ENCODE assay signal across 8 mouse cellular contexts in the genomic region with DNA sequence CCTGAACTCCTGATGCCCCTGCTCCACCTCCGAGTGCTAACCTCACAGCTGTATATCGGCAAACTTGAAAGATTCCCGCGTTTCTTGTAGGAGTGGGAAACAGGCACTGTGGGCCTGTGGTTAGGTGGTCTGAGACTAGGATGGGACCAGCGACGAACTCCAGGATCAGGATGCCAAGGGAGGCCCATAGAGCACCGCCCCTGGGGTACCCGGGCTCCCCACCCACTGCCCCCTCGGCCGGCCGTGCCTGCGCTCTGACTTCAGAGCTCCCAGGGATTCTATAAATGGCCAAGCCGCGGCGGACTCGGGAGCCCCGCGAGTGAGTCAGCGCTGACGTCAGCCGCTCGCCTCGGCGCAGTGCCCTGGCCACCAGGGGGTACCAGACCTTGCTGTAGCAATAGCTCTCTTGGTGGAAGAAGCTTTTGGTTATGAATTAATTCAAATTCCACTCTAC. TPM values are rescaled to one million over a fixed set of nuclear protein-coding genes. Genes with fewer than 3 reads are reported as not detected.
A peak's percentile ranks its signal among the peaks of the same experiment; 100 is the strongest.
DNase-seq lines count a peak whose midpoint lies in the region; ATAC-seq and TF ChIP-seq lines count a peak whose summit lies in the region.

No protein-coding gene starts in this region.

- DNase-seq in ES-CJ7 (ENCODE audit: low read depth, low spot score), result peak; percentile 66
- DNase-seq in cerebellum, adult 11 months, result peak; percentile 77
- peak; percentile 91 to 93 for DNase-seq in heart, postnatal 10 days
- DNase-seq in kidney, postnatal 4 days, result peak; percentile 88 to 90
- DNase-seq in lung, embryonic 14.5 days, result peak; percentile 93
- peak; percentile 56 to 63 for DNase-seq in thymus, adult 18-20 months

- H3K9me3 ChIP-seq in forebrain, embryonic 13.5 days (replicated peaks), result no peaks in the 10 kb centered on the region
- no peaks in the 10 kb centered on the region for H3K9me3 ChIP-seq in lung, embryonic 14.5 days (ENCODE audit: low read depth, low read length)

- H3K36me3 ChIP-seq in forebrain, embryonic 13.5 days (ENCODE audit: poor library complexity, severe bottlenecking), result no peaks in the 10 kb centered on the region
- no peaks in the 10 kb centered on the region for H3K36me3 ChIP-seq in lung, embryonic 14.5 days (ENCODE audit: insufficient read depth)

- ATAC-seq in forebrain, embryonic 13.5 days, result peak; percentile 51
- ATAC-seq in lung, embryonic 14.5 days (ENCODE audit: insufficient read depth), result peak; percentile 68
- ATAC-seq in neutrophil, adult 5-6 weeks (ENCODE audit: extremely low read depth, insufficient number of reproducible peaks, low FRiP score, poor library complexity, severe bottlenecking), result peak; percentile 84

- H3K27me3 ChIP-seq in forebrain, embryonic 13.5 days, result peaks cover 36% of the 10 kb centered on the region
- peaks cover 17% of the 10 kb centered on the region for H3K27me3 ChIP-seq in lung, embryonic 14.5 days (ENCODE audit: insufficient read depth, low read length)

- H3K4me2 ChIP-seq in forebrain, embryonic 13.5 days, result peak overlapping the region; percentile 68
- peak overlapping the region; percentile 76 for H3K4me2 ChIP-seq in lung, embryonic 14.5 days

- H3K27ac ChIP-seq in forebrain, embryonic 13.5 days, result no peak overlapping the region
- no peak overlapping the region; the same call in 1 of the 2 replicates for H3K27ac ChIP-seq in lung, embryonic 14.5 days (ENCODE audit: low read depth)

- peaks cover 6% of the 10 kb centered on the region; the same call in 1 of the 2 replicates for H3K4me1 ChIP-seq in forebrain, embryonic 13.5 days
- no peaks in the 10 kb centered on the region for H3K4me1 ChIP-seq in lung, embryonic 14.5 days (ENCODE audit: insufficient read depth)

- H3K4me3 ChIP-seq in forebrain, embryonic 13.5 days, result peak overlapping the region; percentile 38
- peak overlapping the region; percentile 38 for H3K4me3 ChIP-seq in lung, embryonic 14.5 days (ENCODE audit: low read depth, low read length)

- peak overlapping the region; percentile 63 for H3K9ac ChIP-seq in forebrain, embryonic 13.5 days
- H3K9ac ChIP-seq in lung, embryonic 14.5 days, result peak overlapping the region; percentile 58

- 2% methylated on average over 24 of the region's 24 CpGs for WGBS in forebrain, embryonic 13.5 days
- WGBS in lung, embryonic 14.5 days, result 2% methylated on average over 24 of the region's 24 CpGs

- intact Hi-C loops in heart, postnatal 10 days (cut with DNase I), result loop anchor here (1.0 to 2.0 kb wide), 2 partner anchors 21 to 47 kb away; partner anchors contain the start of gene Elof1

- peak; percentile 80 for TF ChIP-seq CTCF in lung, embryonic 14.5 days (IDR thresholded peaks at IDR 0.05; ENCODE audit: low read depth)

RNA-seq across cellular contexts. Expression of gene Cnn1, which starts 3.1 kb away (rescaled TPM):
- 1.8 and 2.2 TPM in 2 replicates for polyA plus RNA-seq in forebrain, embryonic 13.5 days (2015; fragmentation: Nextera tagmentation; extraction: Ambion mirVana)
- total RNA-seq in heart, postnatal 10 days (2021), result 1 to 10 TPM; 8.2 to 9.7 TPM
- polyA plus RNA-seq in lung, embryonic 14.5 days (2014; fragmentation: Nextera tagmentation; extraction: Ambion mirVana), result 69.1 and 71.2 TPM in 2 replicates
- total RNA-seq in neutrophil, adult 5-6 weeks (2017), result not detected in 2 replicates

RNA-seq across cellular contexts. Expression of gene Ecsit, which starts 10.6 kb away (rescaled TPM):
- polyA plus RNA-seq in forebrain, embryonic 13.5 days (2015; fragmentation: Nextera tagmentation; extraction: Ambion mirVana), result 47.7 and 51.5 TPM in 2 replicates
- total RNA-seq in heart, postnatal 10 days (2021), result 10 to 100 TPM; 79.0 to 82.6 TPM
- 31.0 and 33.5 TPM in 2 replicates for polyA plus RNA-seq in lung, embryonic 14.5 days (2014; fragmentation: Nextera tagmentation; extraction: Ambion mirVana)
- 10.1 and 14.0 TPM in 2 replicates for total RNA-seq in neutrophil, adult 5-6 weeks (2017)

RNA-seq across cellular contexts. Expression of gene Elof1, which starts 21.1 kb away (rescaled TPM):
- 206 and 210 TPM in 2 replicates for polyA plus RNA-seq in forebrain, embryonic 13.5 days (2015; fragmentation: Nextera tagmentation; extraction: Ambion mirVana)
- 10 to 100 TPM; 43.5 to 44.0 TPM for total RNA-seq in heart, postnatal 10 days (2021)
- 196 and 212 TPM in 2 replicates for polyA plus RNA-seq in lung, embryonic 14.5 days (2014; fragmentation: Nextera tagmentation; extraction: Ambion mirVana)
- total RNA-seq in neutrophil, adult 5-6 weeks (2017), result 27.4 and 27.9 TPM in 2 replicates

RNA-seq across cellular contexts. Expression of gene Zfp653, which starts 24.7 kb away (rescaled TPM):
- 17.1 and 18.9 TPM in 2 replicates for polyA plus RNA-seq in forebrain, embryonic 13.5 days (2015; fragmentation: Nextera tagmentation; extraction: Ambion mirVana)
- total RNA-seq in heart, postnatal 10 days (2021), result 1 to 10 TPM; 5.9 to 7.3 TPM
- 10.7 and 12.4 TPM in 2 replicates for polyA plus RNA-seq in lung, embryonic 14.5 days (2014; fragmentation: Nextera tagmentation; extraction: Ambion mirVana)
- 13.5 and 18.5 TPM in 2 replicates for total RNA-seq in neutrophil, adult 5-6 weeks (2017)

RNA-seq across cellular contexts. Expression of gene Gm49318, which starts 24.8 kb away (rescaled TPM):
- not detected in 2 replicates for polyA plus RNA-seq in forebrain, embryonic 13.5 days (2015; fragmentation: Nextera tagmentation; extraction: Ambion mirVana)
- total RNA-seq in heart, postnatal 10 days (2021), result under 1 TPM in 1 of 2 experiments, not detected in 1; 0.64 TPM
- not detected in 2 replicates for polyA plus RNA-seq in lung, embryonic 14.5 days (2014; fragmentation: Nextera tagmentation; extraction: Ambion mirVana)
- not detected in 2 replicates for total RNA-seq in neutrophil, adult 5-6 weeks (2017)
